Mouse (Mus musculus): ENCODE data around the gene Rel.

Rel gene

DNA sequence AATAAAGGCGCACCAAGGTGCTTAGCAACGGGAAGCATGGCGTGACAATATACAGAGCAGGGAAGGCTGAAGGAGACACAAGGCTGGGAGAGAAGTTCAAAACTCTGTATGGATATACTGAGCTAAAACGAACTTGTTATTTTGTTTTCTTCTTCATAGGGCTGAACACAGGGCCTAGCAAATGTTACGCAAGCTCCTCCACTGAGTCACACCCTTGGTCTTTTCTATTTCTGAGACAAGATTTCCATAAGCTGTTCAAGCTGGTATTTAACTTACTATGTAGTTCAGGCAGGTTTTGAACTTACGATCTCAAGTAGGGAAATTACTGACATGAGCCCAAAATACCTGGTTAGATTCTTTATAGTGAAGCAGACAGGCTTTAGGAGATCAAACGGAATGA is 29.4 kb downstream of the Rel start:
- DNase-seq = no peak

DNA sequence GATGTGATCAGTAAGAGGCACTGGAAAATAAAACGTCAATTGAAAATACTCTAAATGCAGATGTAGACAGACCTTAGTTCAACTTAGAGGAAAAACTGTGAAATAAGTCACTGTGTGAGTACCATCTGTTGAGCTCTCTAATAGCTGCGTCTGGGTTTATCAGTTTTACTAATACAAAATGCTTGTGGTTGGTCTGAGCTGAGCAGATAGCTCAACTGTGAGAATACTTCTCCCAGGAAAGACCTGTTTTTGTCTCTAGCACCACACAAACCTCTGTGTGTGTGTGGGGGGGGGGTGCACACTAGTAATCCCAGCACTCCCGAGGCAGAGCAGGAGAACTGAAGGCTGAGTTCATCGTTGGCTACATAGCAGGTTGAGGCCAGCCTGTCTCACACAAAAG is 29.9 kb downstream of the Rel start:
- DNase-seq = no peak

DNA sequence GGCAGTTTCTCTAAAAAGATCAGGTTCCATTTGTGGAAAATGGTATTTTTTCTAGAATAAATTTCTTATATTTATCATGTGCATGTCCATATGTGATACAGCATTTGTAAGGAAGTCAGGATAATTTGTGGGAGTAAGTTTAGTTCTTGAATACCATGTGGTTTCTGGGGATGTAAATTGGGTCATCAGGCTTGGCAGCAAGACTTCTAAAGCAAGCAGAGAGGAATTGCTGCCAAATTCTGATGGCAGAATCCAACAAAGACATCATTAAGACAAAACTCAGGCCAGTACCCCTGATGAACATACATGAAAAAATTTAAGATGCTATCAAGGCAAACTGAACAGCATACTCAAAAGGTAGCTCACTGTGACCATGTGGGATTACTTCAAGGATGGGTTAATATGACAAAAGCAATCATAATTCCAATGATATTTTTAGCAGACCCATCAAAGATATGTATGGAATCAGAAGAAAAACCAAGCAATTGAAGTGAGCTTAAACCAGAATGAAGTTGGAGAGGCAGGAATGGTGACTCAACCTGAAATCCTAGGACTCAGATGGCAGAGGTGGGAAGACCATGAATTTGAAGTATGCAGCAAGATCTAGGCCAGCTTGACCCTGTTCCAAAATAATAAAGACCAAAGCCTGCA is 34.8 kb downstream of the Rel start:
- DNase-seq = peak; percentile 15

DNA sequence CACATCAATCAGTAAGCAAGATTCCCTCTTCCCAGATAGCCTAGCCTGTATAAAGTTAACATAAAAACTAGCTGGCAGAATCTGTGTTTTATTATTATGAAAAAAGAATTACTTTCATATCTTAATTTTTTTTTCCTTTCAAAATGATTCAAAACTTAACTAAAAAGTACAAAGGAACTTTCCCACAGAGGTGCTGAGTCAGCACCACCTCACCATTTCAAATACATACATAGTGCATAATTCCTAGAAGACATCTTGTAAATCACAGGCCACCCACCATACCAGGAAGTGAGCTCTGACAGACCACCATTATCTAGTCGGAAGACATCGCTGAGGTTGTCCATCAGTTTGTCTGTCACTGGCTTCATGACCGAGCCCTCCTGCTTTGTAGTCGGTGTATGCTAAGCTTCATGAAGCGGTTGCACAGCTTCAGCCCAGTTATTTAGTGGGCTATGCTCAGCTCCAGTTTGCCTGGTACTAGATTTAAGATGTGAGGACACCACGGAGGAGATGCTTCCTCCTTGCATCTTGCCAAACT is 36.0 kb downstream of the Rel start:
- DNase-seq = no peak

DNA sequence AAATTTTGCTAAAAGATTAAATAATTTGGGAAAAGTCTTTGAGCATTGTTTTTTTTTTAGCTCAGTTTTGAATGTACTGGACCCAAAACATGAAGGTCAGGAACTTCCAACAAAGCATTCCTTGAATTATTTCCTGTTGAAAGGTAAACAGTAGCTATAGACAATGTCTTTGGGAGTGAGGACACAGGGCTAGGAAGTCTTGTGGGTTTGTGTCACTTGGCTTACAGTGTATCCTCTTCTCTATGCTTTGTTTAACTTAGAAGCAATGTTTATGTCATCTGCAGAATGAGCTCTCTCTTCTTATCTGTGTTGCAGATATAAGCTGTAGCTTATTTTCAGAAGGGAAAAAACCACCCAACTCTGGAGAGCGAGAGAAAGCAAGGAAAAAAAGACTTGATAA is 37.9 kb downstream of the Rel start:
- DNase-seq = no peak

DNA sequence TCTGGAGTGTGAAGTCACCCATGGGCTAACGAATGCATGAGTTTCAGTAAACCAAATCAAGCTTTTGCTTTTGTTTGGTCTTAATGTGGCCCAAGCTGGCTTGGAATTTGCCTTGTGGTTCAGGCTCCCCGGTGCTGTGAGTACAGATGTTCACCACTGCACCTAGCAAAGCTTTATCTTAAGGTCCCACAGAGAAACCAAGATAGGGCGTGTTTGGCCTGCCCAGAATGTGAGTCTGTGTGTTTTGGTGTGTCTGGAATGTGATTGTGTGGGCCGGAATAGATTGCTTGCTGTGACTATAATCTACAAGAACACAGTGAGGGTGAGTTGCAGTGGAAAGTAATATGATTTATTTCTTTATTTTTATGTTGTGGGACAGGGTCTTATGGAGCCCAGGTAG is 40.6 kb downstream of the Rel start:
- no peak for DNase-seq

DNA sequence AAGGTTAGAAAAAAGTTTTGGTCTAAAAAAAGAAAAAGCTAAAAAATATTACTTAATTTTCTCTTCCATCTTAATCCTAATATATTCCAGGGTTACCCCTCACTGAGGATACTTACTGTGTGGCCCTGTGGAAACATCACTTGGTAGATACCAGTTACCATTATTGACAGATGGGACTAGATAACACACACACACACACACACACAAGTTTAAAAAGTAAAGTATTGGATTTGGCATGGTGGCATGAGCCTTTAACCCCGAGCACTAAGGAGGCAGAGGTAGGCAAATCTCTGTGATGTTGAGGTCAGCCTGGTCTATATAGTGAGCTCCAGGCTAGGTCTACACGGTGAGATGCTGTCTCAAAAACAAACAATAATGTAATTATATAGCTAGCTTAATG is 42.6 kb downstream of the Rel start:
- no peak for DNase-seq

DNA sequence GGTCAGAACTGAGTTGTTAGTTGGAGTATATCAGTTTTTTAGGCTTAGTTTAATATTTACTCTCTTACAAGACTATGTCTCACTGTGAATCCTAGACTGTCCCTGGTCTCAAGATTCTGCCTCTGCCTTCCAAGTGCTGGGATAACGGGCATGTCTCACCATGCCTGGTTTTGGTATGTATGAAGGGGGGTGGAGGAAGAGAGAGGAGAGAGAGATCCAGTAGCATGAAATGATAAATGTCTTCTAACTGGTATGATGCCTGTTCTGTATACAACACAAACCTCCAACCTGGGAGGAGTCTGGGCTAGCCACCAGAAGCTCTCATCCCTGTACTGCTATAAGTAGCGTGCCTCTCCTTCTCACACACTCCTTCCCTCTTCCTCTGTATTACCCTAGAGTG is 44.3 kb downstream of the Rel start:
- DNase-seq = no peak

DNA sequence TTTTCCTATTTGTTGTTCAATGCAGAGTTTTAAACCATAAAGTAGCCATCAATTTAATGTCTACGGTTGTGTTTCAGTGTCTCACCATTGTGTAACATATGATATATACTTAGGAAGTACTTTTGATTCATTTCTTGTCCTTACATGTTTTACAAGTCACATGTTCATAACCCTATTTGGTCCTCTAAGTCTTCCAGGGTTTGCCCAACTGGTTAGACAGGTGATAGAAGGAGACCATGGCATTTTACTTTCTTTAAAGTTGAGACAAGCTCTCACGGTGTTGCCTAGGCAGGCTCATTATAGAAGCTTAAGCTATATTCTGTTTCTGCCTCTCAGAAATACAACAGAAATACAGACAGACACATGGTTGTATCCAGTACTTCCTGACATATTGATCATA is 44.9 kb downstream of the Rel start:
- no peak for DNase-seq

DNA sequence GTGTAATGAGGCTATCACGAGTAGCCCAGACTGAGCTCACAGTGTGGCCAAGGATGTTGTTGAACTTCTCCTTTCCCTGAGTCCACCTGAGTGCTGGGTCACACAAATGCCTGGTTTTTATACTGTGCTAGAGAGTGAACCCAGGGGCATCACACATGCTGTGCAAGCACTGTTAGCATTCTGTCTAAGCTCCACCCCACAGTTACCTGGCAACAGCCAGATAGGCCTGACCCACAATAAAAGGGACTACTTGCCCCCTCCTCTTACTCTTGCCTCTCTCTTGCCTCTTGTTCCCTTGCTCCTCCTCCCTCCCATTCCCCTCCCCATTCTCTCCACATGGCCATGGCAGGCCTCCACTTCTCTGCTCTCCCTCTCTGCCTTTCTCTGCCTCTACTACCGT is 48.4 kb downstream of the Rel start:
- DNase-seq = no peak

DNA sequence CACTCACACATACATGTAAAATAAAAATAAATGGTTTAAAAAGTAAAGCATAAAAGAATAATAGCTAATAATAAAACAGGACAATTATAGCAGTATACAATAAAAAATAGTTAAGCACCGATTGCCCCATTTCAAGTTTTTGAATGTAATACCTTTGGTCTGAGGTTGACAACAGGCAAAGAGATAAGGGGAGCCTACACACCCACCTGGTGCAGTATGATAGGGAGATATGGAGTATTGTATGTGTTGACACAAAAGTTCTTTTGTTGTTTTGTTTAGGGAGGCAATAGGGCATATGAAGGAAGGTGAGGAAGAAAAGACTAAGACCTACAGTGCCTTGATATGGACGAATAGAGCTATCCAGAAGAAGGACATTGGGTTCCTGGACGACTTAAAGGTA is 50.9 kb downstream of the Rel start:
- DNase-seq = no peak

DNA sequence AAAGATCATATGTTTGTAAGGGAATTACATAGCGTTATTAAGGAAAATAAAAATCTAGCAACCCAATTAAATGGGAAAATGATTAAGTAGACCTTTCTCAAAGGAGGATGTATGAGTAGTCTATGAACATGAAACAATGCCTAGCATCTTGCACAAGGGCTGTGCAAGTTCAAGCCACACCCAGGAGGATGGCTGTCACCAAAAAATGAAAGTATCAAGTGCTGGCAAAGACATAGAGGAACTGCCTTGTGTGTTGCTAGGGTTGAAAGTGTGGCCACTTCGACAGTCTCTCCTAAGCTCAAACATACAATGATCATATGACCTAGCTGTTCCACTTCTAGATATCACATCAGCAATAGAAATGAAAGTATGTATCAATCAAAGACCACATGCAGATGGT is 51.9 kb downstream of the Rel start:
- no peak for DNase-seq

DNA sequence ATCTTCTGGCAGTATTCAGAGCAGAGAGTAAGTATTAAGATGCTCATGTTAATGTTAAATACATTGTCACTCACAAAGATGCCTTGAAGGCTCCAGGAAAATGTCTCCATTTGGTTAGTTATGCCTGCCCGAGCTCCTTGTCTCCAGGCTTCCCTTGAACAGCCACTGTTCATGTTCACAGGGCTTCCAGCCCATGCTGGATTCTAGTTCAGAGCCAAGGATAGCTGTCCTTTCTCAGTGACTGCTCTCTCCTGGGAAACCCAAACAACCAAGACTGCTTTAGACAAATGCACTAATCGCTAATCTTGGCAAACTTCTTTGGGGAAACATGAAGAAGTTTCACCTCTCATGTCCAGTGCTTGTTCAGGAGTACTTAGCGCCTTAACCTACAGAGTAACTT is 58.5 kb downstream of the Rel start:
- no peak for DNase-seq

DNA sequence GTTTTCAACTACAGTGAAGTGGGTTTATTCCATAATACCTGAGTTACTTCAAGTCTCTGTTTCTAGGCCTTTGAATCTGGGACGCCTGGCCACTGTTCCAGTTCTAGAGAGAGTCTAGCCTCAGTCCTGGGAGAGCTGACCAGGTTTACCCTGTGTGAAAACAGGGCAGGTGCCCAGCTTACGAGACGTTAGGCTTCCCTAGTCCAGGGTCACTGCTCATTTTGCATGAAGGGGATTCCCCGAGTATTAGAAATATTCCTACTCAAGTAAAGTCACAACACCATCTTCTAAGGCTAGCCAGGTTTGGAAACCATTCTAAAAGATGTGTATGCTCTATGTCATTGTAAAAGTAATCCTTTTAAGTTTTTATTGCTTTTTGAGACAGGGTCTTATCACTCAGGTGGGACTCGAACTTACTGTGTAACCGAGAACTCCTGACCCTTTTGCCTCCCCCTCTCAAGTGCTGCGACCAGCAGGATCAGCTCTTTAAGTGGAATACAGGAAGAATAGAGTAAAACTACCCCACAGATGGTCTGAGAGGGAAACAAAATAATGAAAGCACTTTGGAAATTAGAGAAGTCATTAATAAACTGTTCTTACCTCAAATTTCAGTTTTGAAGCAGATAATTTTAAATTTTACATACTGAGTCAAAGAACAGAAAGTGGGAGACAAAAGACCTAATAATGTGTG is 66.0 kb downstream of the Rel start:
- no peak for DNase-seq

DNA sequence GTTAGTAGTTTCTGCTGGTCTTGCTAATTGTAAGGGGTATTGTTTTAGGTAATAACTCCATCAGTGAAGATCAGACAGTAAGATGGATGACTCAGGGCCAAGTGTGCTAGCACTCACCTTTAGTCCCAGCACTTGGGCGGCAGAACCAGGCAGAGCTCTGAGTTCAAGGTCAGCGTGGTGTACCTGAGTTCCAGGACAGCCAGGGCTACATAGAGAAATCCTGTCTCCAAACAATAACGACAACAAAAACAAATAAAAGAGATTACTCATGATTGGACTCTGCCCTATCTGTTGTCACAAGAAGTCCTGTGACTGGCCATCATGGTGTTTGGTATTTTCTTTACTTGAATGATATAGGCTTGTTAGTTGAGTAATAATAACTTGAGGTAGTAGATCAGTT is 68.9 kb downstream of the Rel start:
- no peak for DNase-seq

DNA sequence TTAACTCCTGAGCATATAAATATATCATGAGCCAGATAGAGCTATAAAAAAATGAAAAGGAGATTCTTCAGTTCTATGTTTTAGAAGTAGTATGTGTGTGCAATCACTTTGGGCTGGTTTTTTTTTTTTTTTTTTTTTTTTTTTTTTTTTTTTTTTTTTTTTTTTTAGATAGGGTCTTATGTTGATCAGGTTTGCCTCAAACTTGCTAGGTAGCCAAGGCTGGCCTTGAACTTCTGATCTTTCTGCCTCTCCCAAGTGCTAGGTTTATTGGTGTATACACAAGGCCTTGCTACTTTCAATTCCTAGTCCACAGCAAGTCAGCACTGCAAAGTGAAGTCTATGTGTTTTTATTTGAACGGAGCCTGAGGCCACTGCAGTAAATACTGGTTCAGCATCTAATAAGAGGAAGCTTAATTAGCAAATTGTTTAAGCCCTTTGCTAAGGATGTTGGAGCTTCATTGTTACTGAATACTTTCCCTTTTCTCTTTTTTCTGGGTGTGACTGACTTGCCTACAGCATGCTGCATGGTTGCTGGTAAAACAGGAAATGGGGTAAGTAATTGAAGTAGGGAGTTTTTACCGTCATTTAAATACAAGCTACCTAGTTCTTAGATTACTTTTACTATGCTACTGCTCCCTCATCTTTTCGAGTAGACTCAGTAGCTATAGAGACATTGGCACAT is 71.2 kb downstream of the Rel start:
- no peak for DNase-seq

DNA sequence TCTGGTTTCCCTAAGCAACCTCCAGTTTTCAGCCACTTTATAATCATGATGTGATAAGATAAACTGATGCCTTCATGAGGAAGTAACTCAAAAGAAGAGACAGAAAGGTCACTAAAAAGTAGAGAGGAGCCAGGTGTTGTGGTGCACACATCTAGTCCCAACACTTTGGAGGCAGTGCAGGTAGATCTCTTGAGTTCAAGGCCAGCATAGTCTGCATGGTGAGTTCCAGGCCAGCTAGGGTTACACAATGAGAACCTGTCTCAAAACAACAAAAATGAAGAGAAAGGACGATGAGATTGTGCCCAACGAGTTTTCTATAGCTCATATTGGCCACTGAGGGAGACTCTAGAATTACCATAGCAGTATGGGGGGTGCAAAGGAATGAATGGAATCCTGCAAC is 72.2 kb downstream of the Rel start:
- no peak for DNase-seq

DNA sequence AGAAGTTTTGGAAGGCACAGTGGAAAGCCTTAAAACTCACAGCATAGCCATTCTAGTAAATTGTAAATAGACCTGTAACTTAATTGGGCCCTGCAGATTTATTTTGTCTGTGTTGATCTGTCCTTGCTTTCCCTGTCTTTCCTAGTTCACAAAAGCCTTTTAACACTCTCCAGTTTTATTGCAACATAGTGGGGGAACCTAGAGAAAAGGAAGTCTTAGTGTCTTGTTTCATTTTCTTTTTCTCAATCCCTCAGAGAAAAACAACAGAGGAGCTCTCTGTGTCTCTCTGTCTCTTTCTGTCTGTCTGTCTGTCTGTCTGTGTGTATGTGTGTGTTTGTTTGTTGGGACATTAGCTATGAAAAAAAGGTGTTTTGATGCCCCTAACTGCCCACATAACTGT is 74.9 kb downstream of the Rel start:
- no peak for DNase-seq

DNA sequence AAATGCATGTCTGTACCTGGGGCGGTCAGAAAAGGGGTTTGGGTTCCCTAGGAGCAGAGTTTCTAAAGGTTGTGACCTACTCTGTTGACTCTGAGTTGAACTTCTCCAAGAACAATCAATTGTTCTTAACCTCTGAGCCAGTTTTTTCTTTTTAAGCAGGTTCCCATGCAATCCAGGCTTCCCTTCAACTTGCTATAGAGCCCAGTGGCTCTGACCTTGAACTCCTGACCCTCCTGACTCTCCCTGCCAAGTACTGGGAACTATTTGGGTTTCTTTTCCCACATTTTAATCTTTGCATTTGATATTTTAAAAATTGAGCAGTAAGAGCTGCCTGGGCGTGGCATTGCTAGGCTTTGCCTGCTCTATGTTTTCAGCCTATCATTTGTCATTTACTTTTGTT is 77.5 kb downstream of the Rel start:
- DNase-seq = no peak

DNA sequence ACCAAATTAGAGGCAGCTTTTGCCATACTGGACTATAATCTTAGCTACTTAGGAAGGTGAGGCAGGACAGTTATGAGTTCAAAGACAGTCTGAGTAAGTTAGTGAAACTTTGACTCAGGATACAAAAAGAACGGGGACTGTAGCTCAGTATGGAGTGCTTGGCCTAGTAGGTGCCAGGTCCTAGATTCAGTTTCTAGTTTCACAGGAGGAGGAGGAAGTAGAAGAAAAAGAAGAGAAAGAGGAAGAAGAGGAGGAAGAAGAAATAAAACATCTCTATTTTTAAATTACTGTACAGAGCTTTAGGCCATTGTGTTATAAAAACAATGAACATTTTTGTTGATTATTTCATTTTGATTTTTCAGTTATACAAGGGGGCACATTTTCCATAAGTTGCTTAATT is 82.7 kb downstream of the Rel start:
- no peak for DNase-seq
